Mouse (Mus musculus): ENCODE measurements around the gene Plekha5. TPM values are rescaled to one million over a fixed set of nuclear protein-coding genes. Genes with fewer than 3 reads are reported as not detected.

Plekha5 gene
- total and polyA plus RNA-seq, 2 experiments from 2014 or later = 29.3 to 37.8 TPM

GRCm38 (mm10) chr6:140509151-140509530 lies 85.3 kb downstream of the Plekha5 start:
- no peaks in the 10 kb centered on the region for H3K36me3 ChIP-seq (ENCODE audit: insufficient read depth, low read length)
- DNase-seq (ENCODE audit: low spot score) = no peak
- no peak overlapping the region for H3K9ac ChIP-seq (replicated peaks; ENCODE audit: low read length)
- H3K4me3 ChIP-seq (ENCODE audit: low read length) = no peak overlapping the region
- no peaks in the 10 kb centered on the region for H3K27me3 ChIP-seq (ENCODE audit: insufficient read depth, low read length)
- ATAC-seq = no peak
- no peaks in the 10 kb centered on the region for H3K4me1 ChIP-seq (ENCODE audit: insufficient read depth, low read length)
- H3K27ac ChIP-seq = no peak overlapping the region
- TF ChIP-seq CTCF (IDR thresholded peaks at IDR 0.05; ENCODE audit: low read depth) = no peak
- no peak overlapping the region for H3K4me2 ChIP-seq (ENCODE audit: low read depth, low read length)
- WGBS = 81% methylated on average over 9 of the region's 9 CpGs
- H3K9me3 ChIP-seq (ENCODE audit: low read length) = no peaks in the 10 kb centered on the region

GRCm38 (mm10) chr6:140512016-140512415 lies 88.2 kb downstream of the Plekha5 start:
- H3K4me3 ChIP-seq (ENCODE audit: low read length) = no peak overlapping the region
- TF ChIP-seq CTCF (IDR thresholded peaks at IDR 0.05; ENCODE audit: low read depth) = no peak
- no peaks in the 10 kb centered on the region; the same call in 1 of the 2 replicates for H3K4me1 ChIP-seq (ENCODE audit: insufficient read depth, low read length)
- no peaks in the 10 kb centered on the region for H3K36me3 ChIP-seq (ENCODE audit: insufficient read depth, low read length)
- H3K9ac ChIP-seq (replicated peaks; ENCODE audit: low read length) = no peak overlapping the region
- H3K9me3 ChIP-seq (ENCODE audit: low read length) = no peaks in the 10 kb centered on the region
- 68% methylated on average over 1 of the region's 1 CpGs for WGBS
- DNase-seq (ENCODE audit: low spot score) = no peak
- no peak overlapping the region for H3K27ac ChIP-seq
- no peak overlapping the region for H3K4me2 ChIP-seq (ENCODE audit: low read depth, low read length)
- H3K27me3 ChIP-seq (ENCODE audit: insufficient read depth, low read length) = no peaks in the 10 kb centered on the region
- ATAC-seq = no peak

- Histone ChIP-seq H3K36me3 (ENCODE audit: insufficient read depth, low read length) (no peaks in the 10 kb centered on the region), H3K4me1 (ENCODE audit: insufficient read depth, low read length) (no peaks in the 10 kb centered on the region; the same call in 1 of the 2 replicates), H3K9me3 (ENCODE audit: low read length) (no peaks in the 10 kb centered on the region), H3K27ac (no peak overlapping the region), H3K4me3 (ENCODE audit: low read length) (no peak overlapping the region), H3K27me3 (ENCODE audit: insufficient read depth, low read length) (no peaks in the 10 kb centered on the region), H3K4me2 (ENCODE audit: low read depth, low read length) (no peak overlapping the region), H3K9ac (replicated peaks; ENCODE audit: low read length) (no peak overlapping the region)
- TF ChIP-seq CTCF (IDR thresholded peaks at IDR 0.05; ENCODE audit: low read depth) = no peak
- 58% methylated on average over 8 of the region's 8 CpGs for WGBS
- no peak for DNase-seq (ENCODE audit: low spot score)
- no peak for ATAC-seq
Measured at GRCm38 (mm10) chr6:140512427-140512826, 88.6 kb downstream of the Plekha5 start.

GRCm38 (mm10) chr6:140514205-140515110 lies 90.6 kb downstream of the Plekha5 start:
- no peak for TF ChIP-seq CTCF (IDR thresholded peaks at IDR 0.05; ENCODE audit: low read depth)
- WGBS = 19% methylated on average over 8 of the region's 8 CpGs
- no peak overlapping the region for H3K4me2 ChIP-seq (ENCODE audit: low read depth, low read length)
- no peak overlapping the region for H3K27ac ChIP-seq
- no peak overlapping the region for H3K9ac ChIP-seq (replicated peaks; ENCODE audit: low read length)
- no peaks in the 10 kb centered on the region for H3K27me3 ChIP-seq (ENCODE audit: insufficient read depth, low read length)
- peaks cover 6% of the 10 kb centered on the region for H3K4me1 ChIP-seq (ENCODE audit: insufficient read depth, low read length)
- ATAC-seq (0 out of 2 replicates have a peak, but pooled peaks have one; percentile 14), DNase-seq (ENCODE audit: low spot score) (peak; percentile 38)
- H3K36me3 ChIP-seq (ENCODE audit: insufficient read depth, low read length) = no peaks in the 10 kb centered on the region
- H3K4me3 ChIP-seq (ENCODE audit: low read length) = no peak overlapping the region
- H3K9me3 ChIP-seq (ENCODE audit: low read length) = no peaks in the 10 kb centered on the region

- Histone ChIP-seq H3K9ac (replicated peaks; ENCODE audit: low read length) (no peak overlapping the region), H3K9me3 (ENCODE audit: low read length) (no peaks in the 10 kb centered on the region), H3K27me3 (ENCODE audit: insufficient read depth, low read length) (no peaks in the 10 kb centered on the region), H3K36me3 (ENCODE audit: insufficient read depth, low read length) (no peaks in the 10 kb centered on the region), H3K4me3 (ENCODE audit: low read length) (no peak overlapping the region), H3K4me2 (ENCODE audit: low read depth, low read length) (no peak overlapping the region), H3K27ac (no peak overlapping the region), H3K4me1 (ENCODE audit: insufficient read depth, low read length) (peaks cover 15% of the 10 kb centered on the region)
- ATAC-seq (no peak), DNase-seq (ENCODE audit: low spot score) (no peak)
- 38% methylated on average over 4 of the region's 4 CpGs for WGBS
- TF ChIP-seq CTCF (IDR thresholded peaks at IDR 0.05; ENCODE audit: low read depth) = no peak
Measured at GRCm38 (mm10) chr6:140515550-140515949, 91.7 kb downstream of the Plekha5 start.

GRCm38 (mm10) chr6:140516202-140516601 lies 92.3 kb downstream of the Plekha5 start:
- Histone ChIP-seq H3K27ac (no peak overlapping the region), H3K9ac (replicated peaks; ENCODE audit: low read length) (no peak overlapping the region), H3K36me3 (ENCODE audit: insufficient read depth, low read length) (no peaks in the 10 kb centered on the region), H3K4me1 (ENCODE audit: insufficient read depth, low read length) (peaks cover 15% of the 10 kb centered on the region), H3K9me3 (ENCODE audit: low read length) (no peaks in the 10 kb centered on the region), H3K27me3 (ENCODE audit: insufficient read depth, low read length) (no peaks in the 10 kb centered on the region), H3K4me2 (ENCODE audit: low read depth, low read length) (no peak overlapping the region), H3K4me3 (ENCODE audit: low read length) (no peak overlapping the region)
- DNase-seq (ENCODE audit: low spot score) (no peak), ATAC-seq (no peak)
- no peak for TF ChIP-seq CTCF (IDR thresholded peaks at IDR 0.05; ENCODE audit: low read depth)
- 70% methylated on average over 3 of the region's 3 CpGs for WGBS

GRCm38 (mm10) chr6:140517188-140517587 lies 93.3 kb downstream of the Plekha5 start:
- Histone ChIP-seq H3K4me2 (ENCODE audit: low read depth, low read length) (no peak overlapping the region), H3K4me1 (ENCODE audit: insufficient read depth, low read length) (peaks cover 15% of the 10 kb centered on the region), H3K27ac (no peak overlapping the region), H3K9me3 (ENCODE audit: low read length) (no peaks in the 10 kb centered on the region), H3K9ac (replicated peaks; ENCODE audit: low read length) (no peak overlapping the region), H3K36me3 (ENCODE audit: insufficient read depth, low read length) (no peaks in the 10 kb centered on the region), H3K4me3 (ENCODE audit: low read length) (no peak overlapping the region), H3K27me3 (ENCODE audit: insufficient read depth, low read length) (no peaks in the 10 kb centered on the region)
- DNase-seq (ENCODE audit: low spot score) (peak; percentile 36), ATAC-seq (no peak)
- peak; percentile 69 for TF ChIP-seq CTCF (IDR thresholded peaks at IDR 0.05; ENCODE audit: low read depth)
- 78% methylated on average over 1 of the region's 1 CpGs for WGBS

Data from hindbrain, postnatal 0 days (tissue).